Mouse (Mus musculus) heart, embryonic 11.5 days (tissue): ENCODE measurements around the gene Lrrc36. TPM values are rescaled to one million over a fixed set of nuclear protein-coding genes. Genes with fewer than 3 reads are reported as not detected.

Source experiments
- ATAC-seq: fragments of 200-750 bp; cut with Nextera tagmentation; replicated peaks from 2 replicates; pipeline ENCODE4 v1.8.0; 2017; ENCODE audit warnings: moderate library complexity; ENCODE audit not compliant: insufficient number of reproducible peaks, low FRiP score, low TSS enrichment
- H3K27ac ChIP-seq: fragments of 300-500 bp; sonication (generic); 2 replicates; pipeline ENCODE4 v1.5.1; 2014; ENCODE audit warnings: mild to moderate bottlenecking, low read depth, low read length
- H3K27me3 ChIP-seq: fragments of 300-500 bp; sonication (generic); 2 replicates; pipeline ENCODE4 v1.6.1; 2014; ENCODE audit warnings: mild to moderate bottlenecking, low read length, mixed read lengths; ENCODE audit not compliant: control insufficient read depth, insufficient read depth
- H3K36me3 ChIP-seq: fragments of 300-500 bp; sonication (generic); 2 replicates; pipeline ENCODE4 v1.6.1; 2014; ENCODE audit warnings: mild to moderate bottlenecking, low read length, moderate library complexity, mixed read lengths; ENCODE audit not compliant: control insufficient read depth, insufficient read depth
- H3K4me1 ChIP-seq: fragments of 300-500 bp; sonication (generic); 2 replicates; pipeline ENCODE4 v1.6.1; 2014; ENCODE audit warnings: low read length; ENCODE audit not compliant: control insufficient read depth, insufficient read depth
- H3K4me2 ChIP-seq: fragments of 300-500 bp; sonication (generic); 2 replicates; pipeline ENCODE4 v1.6.1; 2014; ENCODE audit warnings: mild to moderate bottlenecking, moderate library complexity
- H3K4me3 ChIP-seq: fragments of 300-500 bp; sonication (generic); 2 replicates; pipeline ENCODE4 v1.5.1; 2014; ENCODE audit warnings: low read depth, low read length
- H3K9ac ChIP-seq: fragments of 300-500 bp; sonication (generic); 2 replicates; pipeline ENCODE4 v1.6.1; 2014; ENCODE audit warnings: mild to moderate bottlenecking, low read depth, low read length, moderate library complexity
- H3K9me3 ChIP-seq: fragments of 300-500 bp; sonication (generic); replicated peaks from 2 replicates; pipeline ENCODE4 v1.6.1; 2016; ENCODE audit warnings: low read length; ENCODE audit not compliant: control insufficient read depth
- WGBS: fragments of 180-500 bp; shearing (Covaris S2); extraction: QIAGEN DNeasy Blood & Tissue Kit; methylation state at CpG from one replicate; pipeline ENCODE4 v1.1.7; 2014; ENCODE audit not compliant: insufficient replicate concordance; 5-methylcytosine and 5-hydroxymethylcytosine counted together
- polyA plus RNA-seq: library from polyadenylated mRNA; unstranded; fragments of >200 nt; fragmentation: Nextera tagmentation; extraction: Ambion mirVana; gene quantifications from 2 replicates; pipeline ENCODE4 v1.2.1, GENCODE M21; 2014

Gene Lrrc36
- polyA plus RNA-seq, 1 experiment from 2014 or later = not detected

DNA sequence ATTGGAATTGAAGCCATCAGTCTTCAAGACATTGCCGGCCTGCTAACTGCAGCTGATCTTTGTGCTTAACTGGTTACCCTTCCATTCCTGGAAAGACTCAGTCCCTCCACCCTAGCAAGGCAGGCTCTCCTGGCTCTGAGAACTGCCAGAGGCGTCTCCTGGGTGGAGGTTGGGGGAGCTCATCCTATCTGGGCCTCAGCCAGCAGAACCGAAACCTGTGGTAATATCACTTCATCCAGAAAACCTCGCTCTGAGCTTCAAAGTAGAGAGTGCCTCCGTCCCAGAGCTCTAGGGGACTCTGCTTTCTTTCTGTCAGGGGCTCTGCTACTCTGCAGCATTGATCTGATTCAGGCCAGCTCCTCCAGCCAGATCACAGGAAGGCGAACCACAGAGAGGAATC is 93.6 kb downstream of the Lrrc36 start:
- no peak overlapping the region for H3K9ac ChIP-seq
- no peak for ATAC-seq
- H3K9me3 ChIP-seq = no peaks in the 10 kb centered on the region
- H3K27me3 ChIP-seq = no peaks in the 10 kb centered on the region
- H3K27ac ChIP-seq = no peak overlapping the region
- no peak overlapping the region for H3K4me3 ChIP-seq
- WGBS = 58% methylated on average over 6 of the region's 6 CpGs
- H3K4me1 ChIP-seq = no peaks in the 10 kb centered on the region
- no peaks in the 10 kb centered on the region for H3K36me3 ChIP-seq
- H3K4me2 ChIP-seq = no peak overlapping the region

DNA sequence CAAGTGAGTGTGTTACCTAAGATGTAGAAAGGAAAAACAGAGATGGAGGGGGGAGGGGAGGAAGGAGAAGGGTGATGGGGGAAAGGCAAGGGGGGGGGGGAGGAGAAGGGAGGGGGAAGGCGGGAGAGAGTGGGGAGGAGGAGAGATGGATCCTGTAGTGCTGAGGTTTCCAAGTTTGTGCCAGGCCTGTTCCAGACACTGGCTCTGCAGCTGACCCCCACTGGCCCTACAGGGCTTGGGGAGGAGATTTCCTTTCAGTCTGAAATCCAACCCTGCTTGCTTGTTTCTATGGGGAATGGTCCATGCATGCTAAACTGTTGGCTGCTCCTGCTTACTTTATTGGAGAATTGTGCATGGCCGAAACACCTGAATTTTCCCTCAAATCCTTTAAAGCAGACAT is 95.4 kb downstream of the Lrrc36 start:
- Histone ChIP-seq H3K4me2 (no peak overlapping the region), H3K9me3 (no peaks in the 10 kb centered on the region), H3K36me3 (no peaks in the 10 kb centered on the region), H3K27me3 (no peaks in the 10 kb centered on the region), H3K4me3 (no peak overlapping the region), H3K27ac (no peak overlapping the region), H3K9ac (no peak overlapping the region), H3K4me1 (no peaks in the 10 kb centered on the region)
- 73% methylated on average over 1 of the region's 2 CpGs for WGBS
- no peak; the same call in 1 of the 2 replicates for ATAC-seq

DNA sequence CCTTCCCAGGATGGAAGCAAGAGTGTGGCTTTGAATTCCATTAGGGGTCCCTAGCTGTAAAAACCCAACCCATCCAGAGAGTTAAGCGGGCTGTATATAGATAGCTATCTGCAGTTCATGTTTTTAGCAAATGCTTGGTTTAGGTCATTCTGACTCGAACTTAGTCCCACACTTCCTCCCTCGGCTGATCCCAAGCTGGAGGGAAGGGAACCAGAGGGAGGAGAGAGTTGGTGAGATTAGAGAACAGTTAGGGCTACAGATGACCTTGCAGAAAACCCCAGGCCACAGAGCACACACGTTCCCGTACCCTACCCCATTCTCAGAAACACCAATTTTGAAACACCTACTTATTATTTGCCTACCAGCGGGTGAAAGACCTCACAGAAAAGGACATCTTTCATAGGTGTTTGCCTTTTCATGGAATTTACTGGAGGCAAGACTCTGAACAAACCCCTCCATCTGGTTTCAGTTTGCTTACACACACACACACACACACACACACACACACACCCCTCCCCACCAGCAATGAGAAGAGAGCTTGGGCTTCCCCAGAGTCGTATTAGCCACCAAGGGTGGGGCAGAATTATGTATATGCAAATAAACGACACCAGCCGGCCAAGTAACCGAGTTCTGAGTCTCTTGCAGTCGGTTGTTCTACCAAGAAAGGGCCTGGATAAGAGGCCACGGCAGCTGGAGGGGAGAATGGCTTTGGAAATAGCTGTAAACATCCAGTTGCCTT is 96.8 kb downstream of the Lrrc36 start:
- no peak overlapping the region for H3K4me3 ChIP-seq
- no peak overlapping the region for H3K27ac ChIP-seq
- H3K9ac ChIP-seq = no peak overlapping the region
- 0 out of 2 replicates have a peak, but pooled peaks cover 3% of the 10 kb centered on the region for H3K4me1 ChIP-seq
- no peaks in the 10 kb centered on the region for H3K36me3 ChIP-seq
- 38% methylated on average over 12 of the region's 12 CpGs for WGBS
- no peaks in the 10 kb centered on the region for H3K9me3 ChIP-seq
- no peak overlapping the region for H3K4me2 ChIP-seq
- no peak for ATAC-seq
- H3K27me3 ChIP-seq = peaks cover 3% of the 10 kb centered on the region; the same call in 1 of the 2 replicates

Other genes starting within 250 kb of the Lrrc36 start
- 57.2 and 61.2 TPM in 2 replicates for gene Cbfb, start 242.9 kb upstream of the Lrrc36 start, polyA plus RNA-seq
- gene D230025D16Rik, start 188.4 kb upstream of the Lrrc36 start, polyA plus RNA-seq = 20.9 and 21.6 TPM in 2 replicates
- 8.6 and 10.0 TPM in 2 replicates for gene B3gnt9, start 158.4 kb upstream of the Lrrc36 start, polyA plus RNA-seq
- gene Tradd, start 149.0 kb upstream of the Lrrc36 start, polyA plus RNA-seq = 14.3 and 17.0 TPM in 2 replicates
- gene Fbxl8, start 148.9 kb upstream of the Lrrc36 start, polyA plus RNA-seq = 2.3 and 2.8 TPM in 2 replicates
- not detected in 2 replicates for gene Hsf4, start 143.8 kb upstream of the Lrrc36 start, polyA plus RNA-seq
- gene Nol3, start 137.4 kb upstream of the Lrrc36 start, polyA plus RNA-seq = 1.8 and 2.0 TPM in 2 replicates
- 4.5 and 6.7 TPM in 2 replicates for gene 4931428F04Rik, start 123.7 kb upstream of the Lrrc36 start, polyA plus RNA-seq
- 10.8 and 15.0 TPM in 2 replicates for gene Exoc3l, start 117.5 kb upstream of the Lrrc36 start, polyA plus RNA-seq
- 70.7 and 81.9 TPM in 2 replicates for gene E2f4, start 115.9 kb upstream of the Lrrc36 start, polyA plus RNA-seq
- gene Elmo3, start 108.0 kb upstream of the Lrrc36 start, polyA plus RNA-seq = 2.9 and 4.2 TPM in 2 replicates
- 1.3 and 1.7 TPM in 2 replicates for gene Lrrc29, start 87.3 kb upstream of the Lrrc36 start, polyA plus RNA-seq
- gene Tmem208, start 87.2 kb upstream of the Lrrc36 start, polyA plus RNA-seq = 83.5 and 88.7 TPM in 2 replicates
- 2.8 and 3.1 TPM in 2 replicates for gene Fhod1, start 65.6 kb upstream of the Lrrc36 start, polyA plus RNA-seq
- 1.5 and 2.1 TPM in 2 replicates for gene Slc9a5, start 64.7 kb upstream of the Lrrc36 start, polyA plus RNA-seq
- gene Plekhg4, start 40.3 kb upstream of the Lrrc36 start, polyA plus RNA-seq = 0.11 TPM in 1 of 2 replicates, not detected in the other
- gene Kctd19, start 69 bp upstream of the Lrrc36 start, polyA plus RNA-seq = not detected in 2 replicates
- gene Tppp3, start 58.0 kb downstream of the Lrrc36 start, polyA plus RNA-seq = 21.0 and 21.1 TPM in 2 replicates
- 15.0 and 17.1 TPM in 2 replicates for gene Zdhhc1, start 83.3 kb downstream of the Lrrc36 start, polyA plus RNA-seq
- 6.4 and 8.2 TPM in 2 replicates for gene Hsd11b2, start 105.2 kb downstream of the Lrrc36 start, polyA plus RNA-seq
- gene Atp6v0d1, start 152.5 kb downstream of the Lrrc36 start, polyA plus RNA-seq = 80.7 and 86.3 TPM in 2 replicates
- gene Ripor1, start 191.7 kb downstream of the Lrrc36 start, polyA plus RNA-seq = 23.6 and 27.9 TPM in 2 replicates
- 53.9 and 66.3 TPM in 2 replicates for gene Ctcf, start 223.0 kb downstream of the Lrrc36 start, polyA plus RNA-seq
- 0.50 and 0.84 TPM in 2 replicates for gene Agrp, start 223.8 kb downstream of the Lrrc36 start, polyA plus RNA-seq